Mouse (Mus musculus): Measurements from ENCODE around the gene Hormad1.

Hormad1 gene

DNA sequence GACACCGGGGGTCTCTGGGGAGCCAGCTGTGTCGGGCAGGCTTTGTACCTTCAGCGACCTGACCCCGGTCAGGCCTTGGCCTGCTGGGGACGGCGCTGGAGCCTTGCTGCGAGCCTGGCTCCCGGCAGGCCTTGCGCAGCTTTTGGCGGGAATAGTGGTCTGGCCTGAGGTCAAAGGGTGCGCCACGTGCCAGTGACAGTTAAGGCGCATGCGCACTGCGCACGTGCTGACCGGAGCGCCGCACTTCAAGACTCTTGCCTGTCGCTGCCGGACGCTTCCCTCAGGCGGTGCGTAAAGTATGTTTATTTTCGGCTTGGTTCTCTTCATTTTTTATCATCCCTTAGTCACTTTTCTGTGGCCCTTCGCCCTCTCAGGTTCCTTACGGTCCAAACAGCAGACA is at the start of gene Hormad1:
Gene Hormad1 (plus strand): TSS at position 241 of the 400 bp plus-strand sequence.
- no peak for DNase-seq (ENCODE audit: low spot score)

GRCm38 (mm10) chr3:95511611-95512180 is 47.8 kb upstream of the Hormad1 start:
- peak; percentile 64 for DNase-seq (ENCODE audit: low spot score)

DNA sequence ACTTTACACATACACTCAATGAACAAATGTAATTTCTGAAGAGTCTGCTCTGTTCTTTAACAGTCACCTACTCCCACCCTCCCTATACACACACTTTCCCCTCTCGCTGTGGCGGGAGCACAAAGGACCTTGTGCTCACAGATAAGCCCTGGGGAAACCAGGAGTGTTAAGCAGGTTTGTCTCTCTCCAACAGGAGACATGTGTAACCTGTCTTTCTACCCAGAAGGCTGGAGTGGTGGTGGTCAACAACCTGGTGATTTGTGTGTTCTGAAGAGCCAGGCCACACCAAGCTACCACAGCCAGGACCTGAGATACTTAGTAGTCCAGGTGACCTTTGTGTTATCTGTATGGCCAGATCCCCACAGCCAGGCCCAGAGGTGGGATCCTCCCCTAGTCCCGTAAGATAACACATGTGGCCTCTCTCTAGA is 42.8 kb upstream of the Hormad1 start:
- DNase-seq (ENCODE audit: low spot score): no peak

- DNase-seq (ENCODE audit: low spot score): peak; percentile 55
Observed at GRCm38 (mm10) chr3:95517493-95517898, 42.0 kb upstream of the Hormad1 start.

- DNase-seq (ENCODE audit: low spot score): no peak
Observed at GRCm38 (mm10) chr3:95518891-95519290, 40.6 kb upstream of the Hormad1 start.

GRCm38 (mm10) chr3:95519315-95519714 is 40.2 kb upstream of the Hormad1 start:
- DNase-seq (ENCODE audit: low spot score): no peak

GRCm38 (mm10) chr3:95520100-95520499 is 39.4 kb upstream of the Hormad1 start:
- DNase-seq (ENCODE audit: low spot score): no peak

- no peak for DNase-seq (ENCODE audit: low spot score)
Observed at GRCm38 (mm10) chr3:95521168-95521567, 38.3 kb upstream of the Hormad1 start.

GRCm38 (mm10) chr3:95523662-95524061 is 35.8 kb upstream of the Hormad1 start:
- peak; percentile 72 for DNase-seq (ENCODE audit: low spot score)

DNA sequence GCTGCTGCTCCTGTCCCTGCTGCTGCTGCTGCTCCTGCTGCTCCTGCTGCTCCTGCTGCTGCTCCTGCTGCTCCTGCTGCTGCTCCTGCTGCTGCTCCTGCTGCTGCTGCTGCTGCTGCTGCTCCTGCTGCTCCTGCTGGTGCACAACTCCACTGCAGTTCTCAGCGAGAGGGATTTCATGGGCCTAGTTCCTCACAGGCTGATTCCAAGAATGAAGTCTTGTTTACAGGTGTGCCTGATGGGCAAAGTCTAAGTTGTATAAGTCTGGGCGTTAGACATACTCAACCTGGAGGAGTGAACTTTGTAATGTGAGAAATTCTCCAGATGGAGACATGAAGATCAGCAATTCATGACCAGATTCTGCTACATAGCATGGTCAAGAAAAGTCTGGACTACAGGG is 34.8 kb upstream of the Hormad1 start:
- no peak for DNase-seq (ENCODE audit: low spot score)

- no peak for DNase-seq (ENCODE audit: low spot score)
Observed at GRCm38 (mm10) chr3:95526111-95526510, 33.4 kb upstream of the Hormad1 start.

DNA sequence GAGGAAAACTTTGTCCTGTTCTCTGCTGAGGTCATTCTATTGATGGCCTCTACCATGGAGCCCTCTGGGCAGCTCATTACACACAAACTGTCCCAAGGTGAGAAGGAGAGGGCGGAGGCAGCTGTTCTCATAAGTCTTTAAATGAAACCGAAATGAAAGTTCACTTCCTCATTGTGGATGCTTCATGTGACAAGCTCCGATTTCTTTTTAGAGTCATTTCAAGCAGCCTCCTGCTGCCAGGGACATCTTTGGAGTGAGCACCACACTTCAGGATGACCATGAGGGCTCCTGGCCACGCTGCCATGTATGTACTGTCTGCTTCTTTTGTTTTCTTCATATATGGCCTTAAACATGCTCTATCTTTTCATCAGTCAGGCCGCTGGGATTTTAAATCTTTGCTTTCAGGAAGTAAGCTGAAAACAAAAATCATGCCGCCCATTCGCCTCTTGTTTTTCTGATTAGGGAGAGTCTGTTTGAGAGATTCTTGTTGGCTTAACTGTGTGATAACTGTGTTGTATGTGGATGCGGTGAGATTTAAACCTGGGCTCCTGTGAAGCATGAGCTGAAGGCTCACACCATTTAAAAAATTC is 32.8 kb upstream of the Hormad1 start, which contains the start of gene Ctss:
Gene Ctss (plus strand): TSS at position 165 of the 590 bp plus-strand sequence.
- peak; percentile 50 for DNase-seq (ENCODE audit: low spot score)

- DNase-seq (ENCODE audit: low spot score): no peak
Observed at GRCm38 (mm10) chr3:95529814-95530213, 29.7 kb upstream of the Hormad1 start.

DNA sequence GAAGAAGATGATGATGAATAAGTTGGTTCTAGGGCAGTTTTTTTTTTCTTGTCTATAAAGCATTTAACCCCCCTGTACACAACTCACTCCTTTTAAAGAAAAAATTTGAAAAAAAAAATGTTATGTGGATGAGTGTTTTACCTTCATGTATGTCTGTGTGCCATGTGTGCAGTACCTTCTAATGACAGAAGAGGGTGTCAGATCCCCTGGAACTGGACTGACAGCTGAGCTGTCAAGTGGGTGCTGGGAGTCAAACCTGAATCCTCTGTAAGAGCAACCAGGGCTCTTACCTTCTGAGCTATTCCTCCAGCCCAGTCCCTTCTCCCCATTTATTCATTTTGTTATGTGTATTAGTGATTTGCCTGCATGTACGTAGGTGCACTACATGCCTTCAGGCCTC is 28.5 kb upstream of the Hormad1 start:
- DNase-seq (ENCODE audit: low spot score): no peak

DNA sequence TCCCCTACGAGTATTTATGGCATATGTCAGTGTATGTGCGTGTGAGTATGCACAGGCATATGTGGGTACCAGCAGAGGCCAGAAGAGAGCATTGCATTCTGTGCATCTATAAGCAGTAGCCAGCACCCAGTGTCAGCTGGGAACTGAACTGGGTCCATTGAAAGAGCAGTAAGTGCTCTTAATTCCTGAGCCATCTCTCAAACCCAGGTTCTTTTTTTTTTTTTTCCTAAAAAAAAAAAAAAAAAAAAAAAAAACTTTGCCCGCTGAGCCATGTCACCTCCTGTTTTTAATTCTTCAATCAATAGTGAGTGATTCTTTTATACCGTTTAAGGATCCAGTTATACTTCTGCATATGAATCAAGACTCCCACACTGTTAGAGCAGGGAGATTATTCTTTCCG is 26.1 kb upstream of the Hormad1 start:
- no peak for DNase-seq (ENCODE audit: low spot score)

DNA sequence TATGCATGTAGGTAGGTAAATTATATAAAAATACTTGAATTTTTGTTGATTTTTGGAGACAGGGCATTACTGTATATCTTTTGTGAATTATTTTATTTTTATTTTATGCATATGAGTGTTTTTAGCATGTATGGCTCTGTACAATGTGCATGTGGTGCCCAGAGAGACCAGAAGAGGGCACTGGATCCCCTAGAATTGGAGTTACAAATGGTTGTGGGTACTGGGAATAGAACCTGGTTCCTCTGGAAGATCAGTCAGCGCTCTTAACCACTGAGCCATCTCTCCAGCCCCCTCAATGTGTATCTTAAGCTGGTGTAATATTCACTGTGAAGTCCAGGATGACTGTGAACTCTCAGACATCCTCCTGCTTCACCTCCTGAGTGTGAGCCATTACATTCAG is 24.6 kb upstream of the Hormad1 start:
- no peak for DNase-seq (ENCODE audit: low spot score)

- DNase-seq (ENCODE audit: low spot score): no peak
Observed at GRCm38 (mm10) chr3:95538936-95539335, 20.5 kb upstream of the Hormad1 start.

DNA sequence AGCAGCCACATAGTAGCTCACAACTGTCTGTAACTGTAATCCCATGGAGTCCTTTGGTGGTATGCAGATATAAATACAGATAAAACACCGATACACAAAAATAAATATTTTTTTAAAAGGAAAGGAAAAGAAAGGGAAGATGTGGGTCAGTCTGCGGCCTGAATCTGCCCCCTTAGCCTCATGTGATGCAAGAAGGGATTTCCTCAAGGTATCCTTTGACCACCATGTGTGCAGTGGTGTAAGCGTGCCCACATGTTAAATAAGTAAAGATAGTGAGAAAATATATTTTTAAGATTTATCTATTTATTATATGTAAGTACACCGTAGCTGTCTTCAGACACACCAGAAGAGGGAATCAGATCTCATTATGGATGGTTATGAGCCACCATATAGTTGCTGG is 19.6 kb upstream of the Hormad1 start:
- no peak for DNase-seq (ENCODE audit: low spot score)

GRCm38 (mm10) chr3:95541186-95541585 is 18.3 kb upstream of the Hormad1 start:
- DNase-seq (ENCODE audit: low spot score): peak; percentile 46

DNA sequence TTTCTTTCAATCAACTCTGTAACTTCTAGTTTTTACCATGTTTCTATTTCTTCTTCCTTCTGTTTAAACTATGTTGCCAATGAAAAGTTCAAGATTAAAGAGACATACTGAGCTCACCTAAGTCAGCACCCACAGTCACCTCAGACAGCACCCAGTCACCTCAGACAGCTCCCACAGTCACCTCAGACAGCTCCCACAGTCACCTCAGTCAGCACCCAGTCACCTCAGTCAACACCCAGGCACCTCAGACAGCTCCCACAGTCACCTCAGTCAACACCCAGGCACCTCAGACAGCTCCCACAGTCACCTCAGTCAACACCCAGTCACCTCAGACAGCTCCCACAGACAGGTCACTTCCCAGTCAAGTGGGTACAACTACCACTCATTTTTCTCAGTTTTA is 17.3 kb upstream of the Hormad1 start:
- DNase-seq (ENCODE audit: low spot score): no peak

DNA sequence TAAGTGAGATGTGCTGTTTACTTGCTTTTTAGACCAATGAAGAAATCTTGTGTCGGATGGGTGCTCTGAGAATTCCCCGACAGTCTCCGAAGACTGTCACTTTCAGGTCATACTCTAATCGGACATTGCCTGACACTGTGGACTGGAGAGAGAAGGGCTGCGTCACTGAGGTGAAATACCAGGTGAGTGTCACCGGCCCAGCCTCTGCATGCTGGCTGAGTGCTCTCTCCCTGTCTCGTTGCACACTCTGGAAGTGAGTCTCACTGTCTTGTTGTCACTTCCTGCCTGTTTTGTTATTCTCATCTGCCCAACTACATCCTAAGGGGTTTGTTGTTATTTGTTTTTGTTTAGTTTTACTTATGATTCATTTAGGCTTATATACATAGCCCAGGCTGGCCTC is 16.5 kb upstream of the Hormad1 start:
- DNase-seq (ENCODE audit: low spot score): no peak

GRCm38 (mm10) chr3:95550176-95550575 is 9.3 kb upstream of the Hormad1 start:
- no peak for DNase-seq (ENCODE audit: low spot score)

- no peak for DNase-seq (ENCODE audit: low spot score)
Observed at GRCm38 (mm10) chr3:95553986-95554385, 5.5 kb upstream of the Hormad1 start.

GRCm38 (mm10) chr3:95560738-95561137 is 1.3 kb downstream of the Hormad1 start:
- no peak for DNase-seq (ENCODE audit: low spot score)

All from T-cell, adult 2 months (primary cell).